Mouse (Mus musculus) cerebellum, adult 2 months (tissue): Measurements from ENCODE around the gene Prkcz.

Experiments used
- CTCF ChIP-seq: fragments of 200-500 bp; IDR thresholded peaks from 2 replicates; pipeline ENCODE4 v1.5.1; 2011; ENCODE audit warnings: low read depth, mild to moderate bottlenecking, control low read depth, low read length, moderate library complexity, borderline replicate concordance; ENCODE audit not compliant: insufficient read depth
- POLR2A ChIP-seq: fragments of 200-500 bp; IDR thresholded peaks from 2 replicates; pipeline ENCODE4 v1.6.1; 2011; ENCODE audit warnings: low read length, control low read depth, borderline replicate concordance; ENCODE audit not compliant: insufficient read depth

- no peak for TF ChIP-seq CTCF
- no peak for TF ChIP-seq POLR2A
Measured at GRCm38 (mm10) chr4:155304508-155305096, 56.6 kb downstream of the Prkcz start.
